Mouse (Mus musculus): ENCODE results near the gene Itgb5. TPM values are rescaled to one million over a fixed set of nuclear protein-coding genes. Genes with fewer than 3 reads are reported as not detected.

Itgb5 gene
- polyA plus RNA-seq, 1 experiment from 2014 or later = 21.7 TPM

DNA sequence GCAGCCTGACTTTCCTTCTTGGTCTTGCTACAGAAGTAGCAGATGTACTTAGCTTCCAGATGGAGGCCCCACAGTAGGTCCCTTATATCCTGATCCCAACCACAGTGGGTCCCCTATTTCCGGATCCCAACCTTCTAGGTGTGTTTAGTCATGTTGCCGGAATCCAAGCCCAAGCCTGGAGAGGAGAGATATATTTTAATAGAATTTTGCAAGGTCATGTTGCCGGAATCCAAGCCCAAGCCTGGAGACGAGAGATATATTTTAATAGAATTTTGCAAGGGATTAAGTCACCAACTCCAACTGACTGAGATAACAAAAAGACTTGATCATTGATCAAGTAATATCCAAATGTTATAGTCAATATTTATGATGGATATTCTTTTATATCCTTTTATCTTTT lies 51.3 kb downstream of the Itgb5 start:
- H3K27me3 ChIP-seq (ENCODE audit: control insufficient read depth, insufficient read depth, low read length) = no peaks in the 10 kb centered on the region
- no peak for DNase-seq (ENCODE audit: low spot score)
- H3K4me1 ChIP-seq (replicated peaks; ENCODE audit: control insufficient read depth, insufficient read depth, low read length) = no peaks in the 10 kb centered on the region
- ATAC-seq (ENCODE audit: low FRiP score) = no peak
- no peak overlapping the region for H3K9ac ChIP-seq (ENCODE audit: low read depth, low read length)
- no peaks in the 10 kb centered on the region for H3K36me3 ChIP-seq (ENCODE audit: control insufficient read depth, insufficient read depth, low read length)
- no peak overlapping the region for H3K4me2 ChIP-seq (replicated peaks; ENCODE audit: low read depth, low read length)
- 95% methylated on average over 4 of the region's 4 CpGs for WGBS
- no peak overlapping the region for H3K4me3 ChIP-seq (ENCODE audit: low read depth, low read length)
- H3K27ac ChIP-seq (ENCODE audit: low read depth, low read length) = no peak overlapping the region
- H3K9me3 ChIP-seq (ENCODE audit: control insufficient read depth, low read length) = no peaks in the 10 kb centered on the region

DNA sequence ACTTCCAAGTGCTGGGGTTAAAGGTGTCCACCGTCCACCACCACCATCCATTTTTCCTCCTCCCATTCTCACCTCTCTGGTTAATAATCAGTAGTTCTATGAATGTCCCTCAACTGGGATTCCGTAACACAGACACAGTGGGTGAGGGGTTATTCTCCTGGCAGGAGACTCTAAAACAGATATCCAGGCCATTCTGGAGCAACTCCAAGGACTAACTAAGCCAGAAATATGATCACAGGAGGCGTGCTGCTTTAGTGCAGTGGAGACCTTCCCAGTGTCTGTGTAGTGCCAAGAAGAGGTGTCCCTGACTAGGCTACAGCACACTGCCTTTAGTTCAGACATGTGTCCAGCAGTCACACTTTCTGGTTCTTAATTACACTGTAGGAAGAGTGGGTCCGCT lies 53.1 kb downstream of the Itgb5 start:
- DNase-seq (ENCODE audit: low spot score) = no peak
- 70% methylated on average over 4 of the region's 4 CpGs for WGBS

DNA sequence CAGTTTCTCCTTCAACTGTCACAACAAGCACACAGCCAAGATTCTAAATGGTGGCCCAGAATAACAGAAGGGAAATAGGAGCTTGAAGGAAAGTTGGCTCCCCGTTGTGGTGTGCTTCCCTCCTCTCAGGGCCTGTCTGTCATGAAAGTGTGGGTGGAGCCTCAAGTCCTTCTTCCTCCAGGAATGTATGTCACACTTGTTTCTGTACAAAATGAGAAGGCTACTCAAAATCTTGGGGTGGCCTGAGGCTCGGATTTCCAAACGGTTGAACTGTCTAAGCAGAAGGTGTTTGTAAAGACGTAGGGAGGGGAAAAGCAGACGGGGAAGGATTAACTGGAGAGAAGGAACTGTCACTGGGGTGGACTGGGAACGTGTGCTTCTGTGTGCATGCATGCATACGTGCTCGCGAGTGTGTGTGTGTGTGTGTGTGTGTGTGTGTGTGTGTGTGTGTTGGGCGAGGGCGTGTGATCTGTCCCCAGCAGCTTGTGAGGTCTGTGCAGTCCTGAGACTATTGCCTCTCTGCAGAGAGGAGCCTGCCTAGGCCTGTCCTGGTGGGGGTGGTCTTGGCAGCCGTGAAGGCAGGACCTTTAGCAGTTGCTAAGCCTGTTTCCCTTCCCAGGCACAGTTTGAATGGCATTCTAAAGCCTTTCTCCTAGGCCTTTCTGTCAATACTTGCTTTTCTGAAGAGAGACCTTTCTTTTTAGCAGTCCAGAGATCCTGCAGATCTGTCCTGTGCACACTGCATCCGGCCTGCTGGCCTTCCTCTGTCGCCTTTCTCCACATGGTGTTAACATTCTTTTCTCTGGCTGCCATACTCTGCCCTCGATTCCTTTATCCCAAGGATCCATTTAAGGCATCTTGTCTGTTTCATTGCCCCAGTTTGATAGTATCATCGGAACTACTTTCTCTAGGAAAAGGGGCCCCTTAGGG lies 53.8 kb downstream of the Itgb5 start:
- Histone ChIP-seq H3K36me3 (ENCODE audit: control insufficient read depth, insufficient read depth, low read length) (no peaks in the 10 kb centered on the region), H3K27me3 (ENCODE audit: control insufficient read depth, insufficient read depth, low read length) (no peaks in the 10 kb centered on the region), H3K9ac (ENCODE audit: low read depth, low read length) (no peak overlapping the region), H3K27ac (ENCODE audit: low read depth, low read length) (no peak overlapping the region), H3K4me3 (ENCODE audit: low read depth, low read length) (no peak overlapping the region), H3K4me1 (replicated peaks; ENCODE audit: control insufficient read depth, insufficient read depth, low read length) (no peaks in the 10 kb centered on the region), H3K4me2 (replicated peaks; ENCODE audit: low read depth, low read length) (no peak overlapping the region), H3K9me3 (ENCODE audit: control insufficient read depth, low read length) (no peaks in the 10 kb centered on the region)
- DNase-seq (ENCODE audit: low spot score) = no peak
- 55% methylated on average over 16 of the region's 16 CpGs for WGBS
- ATAC-seq (ENCODE audit: low FRiP score) = no peak

More for the DNA sequence above, 53.1 kb downstream of the Itgb5 start:
- no peaks in the 10 kb centered on the region for H3K36me3 ChIP-seq (ENCODE audit: control insufficient read depth, insufficient read depth, low read length)
- H3K27ac ChIP-seq (ENCODE audit: low read depth, low read length) = no peak overlapping the region
- no peak overlapping the region for H3K9ac ChIP-seq (ENCODE audit: low read depth, low read length)
- no peaks in the 10 kb centered on the region for H3K9me3 ChIP-seq (ENCODE audit: control insufficient read depth, low read length)
- H3K4me3 ChIP-seq (ENCODE audit: low read depth, low read length) = no peak overlapping the region
- no peaks in the 10 kb centered on the region for H3K27me3 ChIP-seq (ENCODE audit: control insufficient read depth, insufficient read depth, low read length)
- ATAC-seq (ENCODE audit: low FRiP score) = no peak
- H3K4me2 ChIP-seq (replicated peaks; ENCODE audit: low read depth, low read length) = no peak overlapping the region
- H3K4me1 ChIP-seq (replicated peaks; ENCODE audit: control insufficient read depth, insufficient read depth, low read length) = no peaks in the 10 kb centered on the region

DNA sequence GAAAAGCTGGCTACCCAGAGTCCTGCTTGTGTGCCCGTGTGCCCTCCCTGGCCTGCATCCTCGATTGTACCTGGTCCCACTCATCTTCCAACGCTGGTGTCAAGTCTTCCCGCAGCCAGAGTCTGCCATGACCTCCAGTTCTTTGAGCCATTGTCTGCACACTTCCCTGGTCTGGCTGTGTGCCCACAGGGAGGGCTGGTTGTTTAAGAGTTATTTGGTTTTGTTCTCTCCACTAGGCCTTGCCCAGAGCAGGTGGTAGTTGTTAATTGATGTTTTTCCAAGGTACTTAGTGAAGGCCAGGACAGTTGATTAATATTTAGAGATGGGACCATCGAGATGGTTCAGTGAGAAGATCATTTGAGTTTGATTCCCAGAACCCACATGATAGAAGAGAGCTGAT lies 54.7 kb downstream of the Itgb5 start:
- WGBS = 84% methylated on average over 5 of the region's 5 CpGs
- no peaks in the 10 kb centered on the region for H3K4me1 ChIP-seq (replicated peaks; ENCODE audit: control insufficient read depth, insufficient read depth, low read length)
- no peak overlapping the region for H3K4me3 ChIP-seq (ENCODE audit: low read depth, low read length)
- ATAC-seq (ENCODE audit: low FRiP score) (no peak), DNase-seq (ENCODE audit: low spot score) (no peak)
- H3K27me3 ChIP-seq (ENCODE audit: control insufficient read depth, insufficient read depth, low read length) = no peaks in the 10 kb centered on the region
- no peaks in the 10 kb centered on the region for H3K36me3 ChIP-seq (ENCODE audit: control insufficient read depth, insufficient read depth, low read length)
- no peak overlapping the region for H3K4me2 ChIP-seq (replicated peaks; ENCODE audit: low read depth, low read length)
- H3K9ac ChIP-seq (ENCODE audit: low read depth, low read length) = no peak overlapping the region
- no peak overlapping the region for H3K27ac ChIP-seq (ENCODE audit: low read depth, low read length)
- H3K9me3 ChIP-seq (ENCODE audit: control insufficient read depth, low read length) = no peaks in the 10 kb centered on the region

DNA sequence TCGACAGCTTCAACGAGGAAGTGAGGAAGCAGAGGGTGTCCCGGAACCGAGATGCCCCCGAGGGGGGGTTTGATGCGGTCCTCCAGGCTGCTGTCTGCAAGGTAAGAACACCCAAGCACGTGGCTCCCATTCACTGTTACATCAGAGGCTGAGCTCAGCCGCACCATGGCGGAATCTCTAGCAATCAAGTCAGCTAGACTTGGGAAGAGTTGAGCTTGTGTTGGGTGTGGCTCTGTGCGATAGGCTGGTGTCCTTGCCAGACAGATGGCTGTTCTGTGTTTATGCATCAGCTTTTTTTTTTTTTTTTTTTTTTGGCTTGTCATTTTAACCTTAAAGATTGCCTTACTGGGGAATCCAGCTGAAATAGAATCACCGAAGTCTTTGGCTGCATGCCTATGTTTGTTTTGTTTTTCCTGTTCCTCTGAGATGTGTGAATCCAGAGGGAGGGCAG lies 55.6 kb downstream of the Itgb5 start:
- H3K36me3 ChIP-seq (ENCODE audit: control insufficient read depth, insufficient read depth, low read length) = no peaks in the 10 kb centered on the region
- no peaks in the 10 kb centered on the region for H3K9me3 ChIP-seq (ENCODE audit: control insufficient read depth, low read length)
- H3K4me1 ChIP-seq (replicated peaks; ENCODE audit: control insufficient read depth, insufficient read depth, low read length) = no peaks in the 10 kb centered on the region
- H3K27ac ChIP-seq (ENCODE audit: low read depth, low read length) = no peak overlapping the region
- no peak overlapping the region for H3K9ac ChIP-seq (ENCODE audit: low read depth, low read length)
- H3K4me3 ChIP-seq (ENCODE audit: low read depth, low read length) = no peak overlapping the region
- 79% methylated on average over 11 of the region's 11 CpGs for WGBS
- ATAC-seq (ENCODE audit: low FRiP score) (no peak), DNase-seq (ENCODE audit: low spot score) (no peak)
- no peak overlapping the region for H3K4me2 ChIP-seq (replicated peaks; ENCODE audit: low read depth, low read length)
- H3K27me3 ChIP-seq (ENCODE audit: control insufficient read depth, insufficient read depth, low read length) = no peaks in the 10 kb centered on the region

DNA sequence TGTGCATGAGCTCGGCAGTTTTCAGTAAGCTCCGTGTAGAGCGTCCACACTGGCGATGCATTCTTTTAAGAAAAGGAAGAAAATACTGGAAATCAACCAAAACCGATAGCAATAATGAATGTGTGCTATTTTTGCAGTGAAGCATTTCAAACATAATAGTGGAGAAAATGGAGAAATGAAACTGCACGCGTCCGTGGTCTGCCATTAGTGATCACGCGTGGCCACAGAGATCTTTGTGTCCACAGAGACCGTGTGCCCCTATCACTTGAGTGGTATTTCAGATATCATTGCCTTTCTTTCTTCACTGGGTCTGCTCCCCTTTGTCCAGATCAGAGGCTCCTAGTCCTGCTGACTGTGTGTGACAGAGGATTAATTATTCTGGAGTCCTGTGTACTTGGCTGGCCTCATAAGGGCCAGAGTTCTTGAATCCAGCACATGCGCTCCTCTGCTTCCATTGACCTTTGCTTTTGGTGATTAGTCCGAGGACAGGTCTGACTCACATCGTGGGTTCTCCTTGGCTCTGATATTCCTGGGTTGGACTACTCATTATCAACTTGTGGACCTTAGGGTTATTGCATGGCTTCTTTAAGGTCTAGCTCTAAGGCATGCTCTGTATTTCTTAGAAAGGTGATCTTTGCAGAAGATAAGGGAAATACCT lies 56.3 kb downstream of the Itgb5 start:
- no peaks in the 10 kb centered on the region for H3K36me3 ChIP-seq (ENCODE audit: control insufficient read depth, insufficient read depth, low read length)
- H3K9me3 ChIP-seq (ENCODE audit: control insufficient read depth, low read length) = no peaks in the 10 kb centered on the region
- no peak for ATAC-seq (ENCODE audit: low FRiP score)
- DNase-seq (ENCODE audit: low spot score) = no peak
- H3K4me1 ChIP-seq (replicated peaks; ENCODE audit: control insufficient read depth, insufficient read depth, low read length) = no peaks in the 10 kb centered on the region
- no peak overlapping the region for H3K4me2 ChIP-seq (replicated peaks; ENCODE audit: low read depth, low read length)
- no peak overlapping the region for H3K4me3 ChIP-seq (ENCODE audit: low read depth, low read length)
- H3K9ac ChIP-seq (ENCODE audit: low read depth, low read length) = no peak overlapping the region
- H3K27me3 ChIP-seq (ENCODE audit: control insufficient read depth, insufficient read depth, low read length) = no peaks in the 10 kb centered on the region
- no peak overlapping the region for H3K27ac ChIP-seq (ENCODE audit: low read depth, low read length)
- WGBS = 92% methylated on average over 14 of the region's 14 CpGs

DNA sequence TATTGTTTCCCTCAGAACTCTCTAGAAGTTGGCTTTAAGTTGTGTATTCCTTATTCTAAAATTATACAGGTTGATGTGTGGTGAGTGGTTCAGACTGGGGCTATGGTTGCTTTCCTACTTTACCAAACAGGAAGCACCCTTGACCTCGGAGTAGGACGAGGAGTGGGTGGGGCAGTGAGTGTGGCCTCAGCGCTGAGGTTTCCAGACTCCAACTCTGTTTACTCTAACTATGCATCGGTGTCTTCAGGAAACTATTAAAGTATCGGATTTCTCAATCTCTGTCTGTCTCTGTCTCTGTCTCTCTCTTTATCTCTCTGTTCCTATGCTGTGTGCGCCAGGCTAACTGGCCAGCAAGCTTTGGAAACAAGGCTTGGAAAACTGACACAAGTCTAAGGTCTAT lies 57.2 kb downstream of the Itgb5 start:
- Histone ChIP-seq H3K4me1 (replicated peaks; ENCODE audit: control insufficient read depth, insufficient read depth, low read length) (no peaks in the 10 kb centered on the region), H3K4me3 (ENCODE audit: low read depth, low read length) (no peak overlapping the region), H3K27ac (ENCODE audit: low read depth, low read length) (no peak overlapping the region), H3K9me3 (ENCODE audit: control insufficient read depth, low read length) (no peaks in the 10 kb centered on the region), H3K36me3 (ENCODE audit: control insufficient read depth, insufficient read depth, low read length) (no peaks in the 10 kb centered on the region), H3K4me2 (replicated peaks; ENCODE audit: low read depth, low read length) (no peak overlapping the region), H3K9ac (ENCODE audit: low read depth, low read length) (no peak overlapping the region), H3K27me3 (ENCODE audit: control insufficient read depth, insufficient read depth, low read length) (no peaks in the 10 kb centered on the region)
- ATAC-seq (ENCODE audit: low FRiP score) (no peak), DNase-seq (ENCODE audit: low spot score) (no peak)
- 57% methylated on average over 6 of the region's 6 CpGs for whole genome bisulfite sequencing

DNA sequence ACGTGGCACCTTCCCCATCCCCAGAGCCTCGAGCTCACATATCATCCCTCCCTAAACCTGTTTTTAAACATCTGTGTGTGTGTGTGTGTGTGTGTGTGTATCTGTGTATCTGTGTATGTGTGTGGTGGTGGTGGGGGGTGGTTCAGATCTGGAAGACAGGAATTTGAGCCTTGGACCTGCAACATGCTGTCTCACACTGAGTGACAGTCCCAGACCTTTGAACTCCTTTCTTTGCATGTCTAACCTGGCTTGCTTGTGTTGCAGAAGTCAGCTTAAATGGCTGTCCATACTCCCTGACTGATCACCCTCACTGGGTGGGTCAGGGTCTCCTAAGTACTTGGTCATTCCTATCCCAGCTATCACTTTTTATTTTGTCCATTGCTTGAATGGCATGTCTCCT lies 58.5 kb downstream of the Itgb5 start:
- no peaks in the 10 kb centered on the region for H3K9me3 ChIP-seq (ENCODE audit: control insufficient read depth, low read length)
- 78% methylated on average over 2 of the region's 2 CpGs for WGBS
- H3K27me3 ChIP-seq (ENCODE audit: control insufficient read depth, insufficient read depth, low read length) = no peaks in the 10 kb centered on the region
- H3K4me1 ChIP-seq (replicated peaks; ENCODE audit: control insufficient read depth, insufficient read depth, low read length) = no peaks in the 10 kb centered on the region; the same call in 1 of the 2 replicates
- no peak overlapping the region for H3K9ac ChIP-seq (ENCODE audit: low read depth, low read length)
- no peak overlapping the region for H3K27ac ChIP-seq (ENCODE audit: low read depth, low read length)
- no peak for DNase-seq (ENCODE audit: low spot score)
- ATAC-seq (ENCODE audit: low FRiP score) = no peak
- H3K36me3 ChIP-seq (ENCODE audit: control insufficient read depth, insufficient read depth, low read length) = no peaks in the 10 kb centered on the region
- no peak overlapping the region for H3K4me2 ChIP-seq (replicated peaks; ENCODE audit: low read depth, low read length)
- H3K4me3 ChIP-seq (ENCODE audit: low read depth, low read length) = no peak overlapping the region

Measured in hindbrain, embryonic 11.5 days (tissue).